Mouse (Mus musculus): Measurements from ENCODE around the gene Sh3gl2. TPM values are rescaled to one million over a fixed set of nuclear protein-coding genes. Genes with fewer than 3 reads are reported as not detected.

The Sh3gl2 gene
- polyA plus RNA-seq (2012; rRNA removed): 0.02 and 0.03 TPM in 2 replicates

GRCm38 (mm10) chr4:85205071-85205635 lies at the start of gene Sh3gl2:
Gene Sh3gl2 (plus strand): TSS chr4:85205126.

DNA sequence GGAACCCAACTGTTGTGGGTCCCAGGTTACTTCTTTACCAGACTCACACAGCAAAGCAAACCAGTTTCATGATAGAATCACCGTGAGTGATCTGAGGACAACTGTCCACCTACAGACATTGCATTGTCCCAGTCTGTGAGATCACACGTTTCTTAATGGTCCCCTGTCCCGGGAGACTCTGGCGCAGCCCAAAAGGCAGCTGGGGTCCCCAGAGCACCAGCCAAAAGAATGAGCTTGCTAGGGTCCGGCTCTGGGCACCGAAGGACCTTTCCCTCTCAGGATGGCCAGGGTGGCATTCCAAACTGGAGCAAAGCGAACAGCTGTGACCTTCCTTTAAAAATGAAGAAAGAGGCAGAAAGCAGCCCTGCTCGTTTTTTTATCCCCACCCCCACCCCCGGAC lies 308.9 kb downstream of the Sh3gl2 start, which contains the start of gene Adamtsl1:
Gene Adamtsl1 (plus strand): TSS at position 381 of the 400 bp plus-strand sequence.

All from liver, embryonic 14 days (tissue).